Mouse (Mus musculus) liver, embryonic 11.5 days (tissue): ENCODE measurements around the gene B3gat3. TPM values are rescaled to one million over a fixed set of nuclear protein-coding genes. Genes with fewer than 3 reads are reported as not detected.
"Not testable (repeated sequence)": the region's sequence is repeated elsewhere in the genome, so short reads cannot be mapped to it uniquely, and the experiment has no call there.

Source experiments
- ATAC-seq: fragments of 200-750 bp; cut with Nextera tagmentation; replicated peaks from 2 replicates; pipeline ENCODE4 v1.8.0; 2017; ENCODE audit warnings: moderate number of reproducible peaks, mild to moderate bottlenecking, moderate TSS enrichment, moderate library complexity; ENCODE audit not compliant: low FRiP score
- DNase-seq: peaks from one replicate; pipeline ENCODE4 v3.0.0-alpha.2; 2017; ENCODE audit warnings: low spot score
- H3K27ac ChIP-seq: fragments of 300-500 bp; sonication (generic); 2 replicates; pipeline ENCODE4 v1.5.1; 2014; ENCODE audit warnings: mild to moderate bottlenecking, low read depth, low read length, control low read depth
- H3K27me3 ChIP-seq: fragments of 300-500 bp; sonication (generic); replicated peaks from 2 replicates; pipeline ENCODE4 v1.6.1; 2014; ENCODE audit warnings: low read length, mixed read lengths; ENCODE audit not compliant: control insufficient read depth, insufficient read depth
- H3K36me3 ChIP-seq: fragments of 300-500 bp; sonication (generic); 2 replicates; pipeline ENCODE4 v1.6.1; 2014; ENCODE audit warnings: mild to moderate bottlenecking, low read length, moderate library complexity, mixed read lengths; ENCODE audit not compliant: control insufficient read depth, insufficient read depth
- H3K4me1 ChIP-seq: fragments of 300-500 bp; sonication (generic); replicated peaks from 2 replicates; pipeline ENCODE4 v1.6.1; 2014; ENCODE audit warnings: low read length, mixed read lengths; ENCODE audit not compliant: control insufficient read depth, insufficient read depth
- H3K4me2 ChIP-seq: fragments of 300-500 bp; sonication (generic); 2 replicates; pipeline ENCODE4 v1.6.1; 2014; ENCODE audit warnings: mild to moderate bottlenecking, control low read depth, moderate library complexity
- H3K4me3 ChIP-seq: fragments of 300-500 bp; sonication (generic); 2 replicates; pipeline ENCODE4 v1.5.1; 2014; ENCODE audit warnings: low read depth, low read length, control low read depth
- H3K9ac ChIP-seq: fragments of 300-500 bp; sonication (generic); 2 replicates; pipeline ENCODE4 v1.6.1; 2014; ENCODE audit warnings: low read depth, low read length, control low read depth
- H3K9me3 ChIP-seq: fragments of 300-500 bp; sonication (generic); 2 replicates; pipeline ENCODE4 v1.6.1; 2016; ENCODE audit warnings: low read length, inconsistent platforms, mixed read lengths; ENCODE audit not compliant: control insufficient read depth
- WGBS: fragments of 180-500 bp; shearing (Covaris S2); extraction: QIAGEN DNeasy Blood & Tissue Kit; methylation state at CpG from one replicate; pipeline ENCODE4 v1.1.7; 2014; 5-methylcytosine and 5-hydroxymethylcytosine counted together
- polyA plus RNA-seq: library from polyadenylated mRNA; unstranded; fragments of >200 nt; fragmentation: Nextera tagmentation; extraction: Ambion mirVana; gene quantifications from 2 replicates; pipeline ENCODE4 v1.2.1, GENCODE M21; 2014

B3gat3 gene
- polyA plus RNA-seq, 1 experiment from 2014 or later: 34.8 TPM

DNA sequence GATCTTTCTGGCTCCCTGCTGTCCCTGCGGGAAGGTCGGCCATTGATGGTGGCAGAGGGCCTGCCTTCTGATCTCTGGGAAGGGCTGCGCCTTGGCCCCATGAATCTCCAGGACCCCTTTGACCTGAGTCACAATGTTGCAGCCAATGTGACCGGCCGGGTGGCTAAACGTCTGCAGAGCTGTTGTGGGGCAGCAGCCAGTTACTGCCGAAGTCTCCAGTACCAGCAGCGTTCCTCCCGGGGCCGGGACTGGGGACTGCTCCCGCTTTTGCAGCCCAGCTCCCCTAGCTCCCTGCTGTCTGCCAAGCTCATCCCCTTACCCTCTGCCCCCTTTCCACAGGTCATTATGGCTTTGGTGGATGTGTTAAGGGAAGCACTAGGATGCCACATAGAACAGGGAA lies 44.9 kb downstream of the B3gat3 start:
- H3K27me3 ChIP-seq: no peaks in the 10 kb centered on the region
- ATAC-seq (no peak), DNase-seq (no peak)
- H3K4me1 ChIP-seq: peaks cover 3% of the 10 kb centered on the region
- no peak overlapping the region for H3K4me2 ChIP-seq
- H3K36me3 ChIP-seq: peaks cover 52% of the 10 kb centered on the region
- H3K9ac ChIP-seq: no peak overlapping the region
- no peak overlapping the region for H3K4me3 ChIP-seq
- 91% methylated on average over 11 of the region's 11 CpGs for WGBS
- no peak overlapping the region for H3K27ac ChIP-seq
- H3K9me3 ChIP-seq: no peaks in the 10 kb centered on the region

DNA sequence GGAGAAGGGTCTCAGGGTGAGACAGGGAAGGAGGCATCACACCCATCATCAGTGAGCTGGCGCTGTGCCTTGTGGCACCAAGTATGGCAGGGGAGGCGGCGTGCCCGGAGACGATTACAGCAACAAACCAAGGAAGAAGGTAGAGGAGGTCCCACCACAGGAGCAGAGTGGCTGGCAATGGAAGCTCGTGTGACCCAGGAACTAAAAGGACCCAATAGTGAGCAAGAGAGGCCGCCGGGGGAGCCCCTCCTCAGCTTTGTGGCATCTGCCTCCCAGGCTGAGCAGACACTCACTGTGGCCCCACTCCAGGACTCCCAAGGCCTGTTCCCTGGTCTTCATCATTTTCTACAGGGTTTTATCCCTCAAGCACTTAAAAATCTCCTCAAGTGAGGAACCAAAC lies 45.6 kb downstream of the B3gat3 start:
- Histone ChIP-seq H3K9me3 (no peaks in the 10 kb centered on the region), H3K27ac (peak overlapping the region; percentile 85; the same call in 1 of the 2 replicates), H3K4me1 (peaks cover 3% of the 10 kb centered on the region), H3K36me3 (peaks cover 56% of the 10 kb centered on the region), H3K9ac (peak overlapping the region; percentile 67; the same call in 1 of the 2 replicates), H3K4me3 (peak overlapping the region; percentile 82), H3K4me2 (peak overlapping the region; percentile 68), H3K27me3 (no peaks in the 10 kb centered on the region)
- DNase-seq (no peak), ATAC-seq (no peak)
- 76% methylated on average over 8 of the region's 8 CpGs for WGBS

GRCm38 (mm10) chr19:8966198-8966589 lies 46.0 kb downstream of the B3gat3 start:
- peaks cover 61% of the 10 kb centered on the region for H3K36me3 ChIP-seq
- H3K9me3 ChIP-seq: no peaks in the 10 kb centered on the region
- H3K4me1 ChIP-seq: peaks cover 3% of the 10 kb centered on the region
- no peak for DNase-seq
- H3K27ac ChIP-seq: peak overlapping the region; percentile 85
- H3K27me3 ChIP-seq: no peaks in the 10 kb centered on the region
- peak overlapping the region; percentile 82 for H3K4me3 ChIP-seq
- ATAC-seq: no peak
- 39% methylated on average over 5 of the region's 5 CpGs for WGBS
- peak overlapping the region; percentile 67 for H3K9ac ChIP-seq
- peak overlapping the region; percentile 68 for H3K4me2 ChIP-seq

GRCm38 (mm10) chr19:8966590-8967372 lies 46.6 kb downstream of the B3gat3 start, which contains the start of gene Eef1g:
Gene Eef1g, plus strand, starts transcription at chr19:8967041.
- H3K27me3 ChIP-seq: no peaks in the 10 kb centered on the region
- under 1% methylated on average over 52 of the region's 52 CpGs for WGBS
- ATAC-seq (peak; percentile 98), DNase-seq (peak; percentile 98)
- no peaks in the 10 kb centered on the region for H3K9me3 ChIP-seq
- peaks cover 3% of the 10 kb centered on the region for H3K4me1 ChIP-seq
- H3K9ac ChIP-seq: peak within 1 kb of the TSS; percentile 97
- peak within 1 kb of the TSS; percentile 82 for H3K4me3 ChIP-seq
- peak within 1 kb of the TSS; percentile 86 for H3K4me2 ChIP-seq
- peak within 1 kb of the TSS; percentile 85 for H3K27ac ChIP-seq
- peaks cover 62% of the 10 kb centered on the region for H3K36me3 ChIP-seq

GRCm38 (mm10) chr19:8967373-8967743 lies 47.2 kb downstream of the B3gat3 start:
- H3K27ac ChIP-seq: peak overlapping the region; percentile 58
- peak overlapping the region; percentile 82 for H3K4me3 ChIP-seq
- H3K4me1 ChIP-seq: peaks cover 3% of the 10 kb centered on the region
- WGBS: under 1% methylated on average over 8 of the region's 8 CpGs
- H3K4me2 ChIP-seq: peak overlapping the region; percentile 86
- peak overlapping the region; percentile 97 for H3K9ac ChIP-seq
- no peaks in the 10 kb centered on the region for H3K9me3 ChIP-seq
- DNase-seq: no peak
- no peak for ATAC-seq
- H3K36me3 ChIP-seq: peaks cover 64% of the 10 kb centered on the region
- H3K27me3 ChIP-seq: no peaks in the 10 kb centered on the region

- Histone ChIP-seq H3K9ac (peak overlapping the region; percentile 97), H3K36me3 (peaks cover 62% of the 10 kb centered on the region), H3K27me3 (no peaks in the 10 kb centered on the region), H3K4me1 (peaks cover 3% of the 10 kb centered on the region), H3K4me2 (peak overlapping the region; percentile 86), H3K27ac (peak overlapping the region; percentile 58), H3K9me3 (no peaks in the 10 kb centered on the region), H3K4me3 (peak overlapping the region; percentile 82)
- no peak for ATAC-seq
- WGBS: 2% methylated on average over 9 of the region's 9 CpGs
- no peak for DNase-seq
These were observed 47.7 kb downstream of the B3gat3 start for GRCm38 (mm10) chr19:8967893-8968292.

DNA sequence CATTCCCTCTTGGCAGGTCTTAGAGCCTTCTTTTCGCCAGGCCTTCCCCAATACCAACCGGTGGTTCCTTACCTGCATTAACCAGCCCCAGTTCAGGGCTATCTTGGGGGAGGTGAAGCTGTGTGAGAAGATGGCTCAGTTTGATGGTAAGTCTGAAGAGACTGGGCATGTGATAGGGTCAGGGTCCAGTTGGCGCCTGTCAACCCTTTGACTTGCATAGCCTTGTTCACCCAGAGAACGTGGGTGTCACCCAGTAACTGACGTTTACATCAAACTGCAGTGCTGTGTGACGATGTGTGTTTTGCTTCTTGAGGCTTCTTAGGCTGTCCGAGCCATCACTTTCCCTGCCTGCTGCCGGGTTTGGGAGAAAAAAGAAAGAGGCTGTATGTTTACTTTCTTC lies 52.3 kb downstream of the B3gat3 start:
- H3K27me3 ChIP-seq, ATAC-seq, H3K4me2 ChIP-seq, H3K27ac ChIP-seq, H3K9ac ChIP-seq, H3K4me3 ChIP-seq, DNase-seq, H3K4me1 ChIP-seq, H3K9me3 ChIP-seq: not testable (repeated sequence)
- 84% methylated on average over 8 of the region's 8 CpGs for WGBS
- H3K36me3 ChIP-seq: peaks cover 70% of the 10 kb centered on the region

- Histone ChIP-seq H3K27me3 (no peaks in the 10 kb centered on the region), H3K27ac (no peak overlapping the region), H3K9ac (no peak overlapping the region), H3K4me2 (no peak overlapping the region), H3K4me1 (no peaks in the 10 kb centered on the region), H3K4me3 (no peak overlapping the region), H3K36me3 (peaks cover 86% of the 10 kb centered on the region), H3K9me3 (no peaks in the 10 kb centered on the region)
- ATAC-seq (no peak), DNase-seq (no peak)
- 80% methylated on average over 1 of the region's 1 CpGs for WGBS
These were observed 54.5 kb downstream of the B3gat3 start for GRCm38 (mm10) chr19:8974638-8975037.

DNA sequence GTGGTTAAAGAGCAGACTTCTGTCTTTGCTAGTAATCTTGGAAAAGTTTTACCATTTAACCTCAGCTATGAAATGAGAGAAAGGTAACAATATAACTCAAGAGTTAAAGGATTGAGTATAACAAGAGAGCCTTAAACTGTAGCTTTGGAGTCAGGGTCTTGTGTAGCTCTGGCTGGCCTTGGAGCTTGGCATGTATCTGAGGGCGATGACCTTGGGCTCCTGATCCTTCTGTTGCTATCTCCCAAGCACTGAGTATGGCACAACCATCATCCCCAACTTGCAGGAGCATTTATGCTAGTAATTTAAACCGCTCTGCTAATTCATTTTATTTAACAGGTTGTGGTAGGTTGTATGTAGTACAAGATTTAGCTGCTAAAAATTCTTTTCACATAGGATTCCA lies 55.3 kb downstream of the B3gat3 start:
- H3K9ac ChIP-seq: no peak overlapping the region
- H3K4me3 ChIP-seq: no peak overlapping the region
- DNase-seq (no peak), ATAC-seq (no peak)
- H3K9me3 ChIP-seq: no peaks in the 10 kb centered on the region
- no peaks in the 10 kb centered on the region for H3K4me1 ChIP-seq
- peaks cover 83% of the 10 kb centered on the region for H3K36me3 ChIP-seq
- no peaks in the 10 kb centered on the region for H3K27me3 ChIP-seq
- 95% methylated on average over 2 of the region's 2 CpGs for WGBS
- no peak overlapping the region for H3K27ac ChIP-seq
- H3K4me2 ChIP-seq: no peak overlapping the region
